Mouse (Mus musculus): Measurements from ENCODE around the gene Kazn.

DNA sequence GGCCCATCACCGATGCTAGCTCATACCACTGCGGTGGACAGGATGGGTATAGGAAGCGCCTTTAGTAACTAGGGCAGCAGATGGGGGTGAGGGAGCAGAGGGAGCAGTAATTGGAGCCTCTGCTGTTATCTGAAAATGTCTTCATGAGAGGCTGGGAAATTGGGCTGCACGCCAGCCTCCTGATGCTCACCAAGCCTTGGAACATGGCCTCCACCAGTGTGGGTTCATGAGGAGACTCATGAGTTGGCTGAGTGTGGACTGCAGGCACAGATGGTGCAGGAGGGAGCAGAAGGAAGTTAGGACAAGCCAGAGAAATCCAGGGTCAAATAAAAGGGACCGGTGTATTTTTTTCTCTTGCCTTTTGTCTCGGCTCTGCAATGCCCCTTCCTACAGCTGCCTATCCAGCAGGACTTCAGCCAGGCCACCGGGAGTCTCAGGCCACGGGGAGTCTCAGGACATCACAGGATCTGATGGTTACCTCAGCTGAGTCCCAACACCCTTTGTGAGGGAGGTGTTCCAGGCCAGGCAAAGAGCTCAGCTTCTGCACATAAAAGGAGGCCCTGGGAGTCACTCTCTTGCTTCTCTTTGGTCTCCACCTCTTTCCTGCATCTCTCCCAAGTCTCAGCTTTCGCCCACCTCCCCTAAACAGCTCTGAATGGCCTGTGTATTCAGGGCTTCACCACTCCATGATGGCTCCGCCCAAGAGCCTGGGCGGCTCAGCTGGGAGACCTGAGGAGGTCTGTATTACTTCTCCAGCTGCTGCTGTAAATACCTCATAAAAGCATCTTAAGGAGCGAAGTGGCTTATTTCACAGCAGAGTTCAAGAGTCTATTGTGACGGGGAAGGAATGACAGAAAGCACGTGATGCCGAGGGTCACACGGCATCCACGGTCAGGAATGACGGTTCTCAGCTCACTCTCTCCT, 178.5 kb downstream of the Kazn start:
- TF ChIP-seq CTCF (IDR thresholded peaks at IDR 0.05; ENCODE audit: insufficient read depth, low read length) (no peak), POLR2A (IDR thresholded peaks at IDR 0.05; ENCODE audit: borderline replicate concordance, extremely low read depth, low read depth, low read length) (no peak)
